Mouse (Mus musculus) brain, adult 2 months (tissue): Measurements from ENCODE around the gene Hoxa9.
A peak's percentile ranks its signal among the peaks of the same experiment; 100 is the strongest.

ENCODE experiments used
- DNase-seq: peaks from one replicate; pipeline ENCODE4 v3.0.0; 2011; ENCODE audit warnings: low read depth, low spot score

Hoxa9 gene

GRCm38 (mm10) chr6:52230516-52231165 lies at the start of gene Hoxa9:
Hoxa9 (minus strand) TSS chr6:52231089.
- DNase-seq: no peak

DNA sequence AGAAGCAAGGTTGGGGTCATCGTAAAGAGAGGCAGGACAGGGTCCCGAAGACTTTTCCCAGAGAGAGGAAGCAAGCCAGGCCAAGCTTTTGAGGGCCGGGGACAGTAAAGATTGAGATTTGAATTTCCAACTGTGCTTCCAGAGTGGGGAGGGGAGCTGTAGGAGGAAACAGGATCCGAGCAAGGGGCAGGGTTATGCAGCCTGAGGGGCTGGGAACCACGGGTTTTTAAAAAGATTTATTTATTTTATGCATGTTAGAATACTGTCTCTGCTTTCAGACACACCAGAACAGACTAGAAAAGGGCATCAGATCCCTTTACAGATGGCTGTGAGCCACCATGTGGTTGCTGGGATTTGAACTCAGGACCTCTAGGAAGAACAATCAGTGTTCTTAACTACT lies 46.0 kb upstream of the Hoxa9 start:
- DNase-seq: no peak

- DNase-seq: no peak
These were observed 45.5 kb upstream of the Hoxa9 start for GRCm38 (mm10) chr6:52276382-52276781.

DNA sequence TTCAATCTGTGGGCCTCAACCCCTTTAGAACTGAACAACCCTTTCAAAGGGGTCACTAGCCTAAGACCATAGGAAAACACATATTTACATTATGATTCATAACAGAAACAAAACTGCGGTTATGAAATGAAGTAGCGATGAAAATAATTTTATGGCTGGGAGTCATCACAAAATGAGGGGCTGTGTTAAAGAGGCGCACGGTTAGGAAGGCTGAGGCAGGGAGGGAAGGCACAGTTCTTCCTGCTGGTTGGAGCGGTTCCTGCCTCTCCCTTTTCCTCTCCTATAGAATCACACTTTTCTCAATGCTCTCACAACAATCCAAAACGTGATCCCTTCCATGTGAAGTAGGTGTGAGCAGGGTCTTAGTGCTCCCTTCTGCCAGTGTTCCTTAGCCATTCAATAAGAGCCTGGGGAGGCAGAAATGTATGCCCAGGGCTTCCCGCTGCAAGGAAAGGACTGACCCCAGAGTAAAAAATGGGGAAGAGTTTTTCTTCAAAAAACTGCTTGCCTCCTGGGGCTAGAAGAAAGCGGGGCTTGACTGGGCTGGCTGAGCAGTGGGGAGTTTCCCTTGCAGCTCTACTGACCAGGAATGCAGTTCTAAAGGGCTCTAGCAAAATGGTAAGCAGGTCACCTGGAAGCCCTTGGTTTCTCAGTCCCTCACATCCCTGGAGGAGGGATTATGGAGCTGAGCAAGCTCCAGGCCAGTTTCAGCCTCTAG lies 44.8 kb upstream of the Hoxa9 start:
- DNase-seq: no peak

DNA sequence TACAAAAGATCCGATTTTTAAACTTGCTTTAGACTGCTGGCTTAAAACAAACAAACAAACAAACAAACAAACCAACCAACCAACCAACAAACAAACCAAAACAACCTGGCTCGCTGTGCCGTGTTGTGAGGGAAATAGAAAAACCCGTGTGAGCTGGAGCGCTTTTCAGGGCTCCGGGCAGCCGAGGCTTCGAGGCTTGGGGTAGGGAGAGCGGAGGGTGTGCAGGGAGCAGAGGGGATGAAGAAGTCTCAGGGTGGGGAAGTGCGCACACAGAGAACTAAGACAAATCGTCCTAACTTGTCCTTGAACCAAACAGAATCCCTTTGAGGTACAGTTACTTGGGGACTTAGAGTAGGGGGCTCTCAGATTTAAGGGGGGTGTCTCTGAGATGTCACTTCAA lies 43.7 kb upstream of the Hoxa9 start:
- no peak for DNase-seq

DNA sequence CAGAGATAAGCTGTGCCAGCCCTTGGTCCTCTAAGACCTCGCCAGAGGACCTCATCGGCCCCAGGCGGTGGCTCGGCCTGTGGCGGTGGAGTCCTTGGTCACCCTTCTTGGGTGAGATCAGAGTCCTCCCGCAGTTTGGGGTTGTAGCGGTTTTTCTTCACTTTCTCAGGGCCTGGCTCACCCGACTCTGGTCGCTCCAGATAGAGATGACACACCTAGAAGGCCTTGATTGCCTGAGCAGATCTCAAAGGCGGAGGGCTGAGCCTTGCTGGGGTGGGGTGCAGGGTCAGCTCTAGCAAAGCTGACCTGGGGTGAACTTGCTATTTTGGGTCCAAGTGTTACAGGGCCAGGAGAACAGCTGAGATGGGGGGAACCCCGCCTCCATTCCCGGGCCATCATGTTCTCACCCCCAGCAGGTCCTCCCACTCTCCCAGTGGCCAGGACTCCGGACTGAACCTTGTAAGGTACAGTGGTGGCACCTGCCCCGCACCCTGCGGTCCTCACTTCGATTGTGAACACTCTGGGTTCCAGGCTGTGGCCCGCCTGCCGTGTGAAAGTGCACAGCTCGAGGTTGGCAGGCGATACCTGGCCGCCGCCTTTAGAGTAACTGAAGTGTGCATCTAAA lies 42.9 kb upstream of the Hoxa9 start:
- no peak for DNase-seq

GRCm38 (mm10) chr6:52272766-52273655 lies 42.1 kb upstream of the Hoxa9 start:
- no peak for DNase-seq

- DNase-seq: peak; percentile 73
These were observed 39.9 kb upstream of the Hoxa9 start for GRCm38 (mm10) chr6:52270494-52271480.

- DNase-seq: no peak
These were observed 37.9 kb upstream of the Hoxa9 start for GRCm38 (mm10) chr6:52268756-52269155.

DNA sequence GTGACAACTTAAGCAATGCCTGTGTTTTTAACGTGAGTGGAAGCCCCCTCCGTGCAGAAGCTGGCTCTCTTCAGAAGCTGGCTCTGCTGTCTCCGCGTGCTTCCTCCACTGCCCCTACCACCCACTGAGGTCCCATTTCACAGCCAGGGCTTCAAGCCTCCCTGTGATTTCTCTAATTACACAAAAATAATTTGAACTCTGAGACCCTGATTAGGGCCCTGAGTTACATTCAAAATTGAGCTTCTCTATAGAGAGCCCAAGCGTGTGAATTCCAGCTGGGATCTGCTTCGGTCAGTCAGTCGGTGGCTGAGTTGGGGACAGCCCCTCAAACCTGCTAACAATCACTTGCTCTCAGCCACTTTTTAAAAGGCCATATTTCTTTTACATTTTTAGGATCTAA lies 37.5 kb upstream of the Hoxa9 start:
- DNase-seq: no peak

GRCm38 (mm10) chr6:52267691-52268090 lies 36.8 kb upstream of the Hoxa9 start:
- DNase-seq: no peak

GRCm38 (mm10) chr6:52267221-52267620 lies 36.3 kb upstream of the Hoxa9 start:
- DNase-seq: no peak

DNA sequence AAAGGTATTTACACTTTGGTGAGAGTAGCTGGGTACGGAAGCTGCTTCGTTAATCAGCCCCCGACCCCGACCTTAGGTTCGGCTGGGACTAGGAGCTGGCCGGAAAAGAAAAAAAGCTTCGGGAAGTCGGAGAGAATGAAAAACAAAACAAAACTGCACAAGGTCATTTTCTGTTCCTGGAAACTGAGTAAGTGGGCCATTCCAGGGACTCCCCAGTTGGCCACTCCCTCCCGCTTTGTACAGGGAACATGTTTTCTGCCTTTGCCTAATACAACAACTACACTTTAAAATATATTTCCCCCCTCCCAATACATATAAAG lies 35.7 kb upstream of the Hoxa9 start:
- DNase-seq: no peak

GRCm38 (mm10) chr6:52265913-52266665 lies 35.2 kb upstream of the Hoxa9 start:
- no peak for DNase-seq

DNA sequence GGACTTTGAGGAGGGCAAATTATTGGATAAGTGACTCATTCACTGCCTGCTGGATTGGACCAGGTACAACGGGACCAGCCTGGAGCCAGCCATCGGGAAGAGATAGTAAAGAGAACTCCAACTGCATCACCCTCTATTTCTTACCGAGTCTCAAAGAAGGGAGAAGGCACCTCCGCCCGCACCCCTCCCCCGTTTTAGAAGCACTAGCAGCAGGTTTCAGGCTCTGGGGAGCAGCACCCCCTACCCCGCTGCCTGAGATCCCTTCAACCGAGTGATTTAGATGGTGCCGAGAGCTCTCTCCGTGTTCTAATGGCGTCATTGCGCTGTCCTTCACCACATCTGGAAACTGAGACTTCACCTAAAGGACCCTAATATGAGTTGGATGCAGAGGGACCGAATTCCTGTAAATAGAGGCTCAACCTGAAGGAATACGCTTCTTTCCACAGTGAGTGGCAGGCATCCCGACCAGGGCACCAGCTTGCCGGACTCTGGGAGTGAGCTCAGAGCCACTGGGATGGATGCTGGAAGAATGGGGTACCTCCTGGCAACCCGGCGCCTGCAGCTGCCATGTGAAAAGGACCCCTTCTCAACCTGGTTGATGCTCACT lies 34.5 kb upstream of the Hoxa9 start:
- DNase-seq: no peak

DNA sequence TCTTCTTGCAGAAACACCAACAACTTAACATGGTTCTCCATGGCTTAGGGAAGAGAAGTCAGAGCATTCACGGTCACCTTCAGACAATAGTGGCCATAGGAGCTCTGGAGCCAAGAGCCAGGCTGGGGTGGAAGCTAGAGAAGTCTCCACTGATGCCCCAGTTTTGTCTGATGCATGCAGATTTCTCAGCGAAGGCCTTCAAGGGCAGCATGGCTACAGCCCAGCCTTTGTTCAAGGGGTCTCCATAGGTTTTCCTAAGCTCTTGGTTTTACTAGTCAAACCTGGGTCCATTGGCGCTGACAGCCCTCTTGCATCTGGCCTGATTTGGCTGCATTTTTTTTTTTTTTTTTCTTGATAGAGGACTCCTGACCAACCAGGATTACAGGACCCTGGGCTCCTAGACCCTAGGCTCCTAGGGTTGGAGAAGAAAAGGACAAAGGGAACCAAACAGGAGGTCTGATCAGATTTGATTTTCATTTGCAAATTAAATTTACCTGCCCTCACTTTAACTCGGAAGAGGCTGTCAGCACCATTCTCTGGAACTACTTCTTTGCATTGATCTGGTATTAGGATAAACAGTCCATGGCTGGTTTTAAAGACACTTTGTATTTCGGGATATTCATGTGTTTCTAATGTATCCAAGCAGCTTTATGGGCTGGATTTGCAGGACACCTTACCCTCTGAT lies 33.4 kb upstream of the Hoxa9 start:
- DNase-seq: no peak

DNA sequence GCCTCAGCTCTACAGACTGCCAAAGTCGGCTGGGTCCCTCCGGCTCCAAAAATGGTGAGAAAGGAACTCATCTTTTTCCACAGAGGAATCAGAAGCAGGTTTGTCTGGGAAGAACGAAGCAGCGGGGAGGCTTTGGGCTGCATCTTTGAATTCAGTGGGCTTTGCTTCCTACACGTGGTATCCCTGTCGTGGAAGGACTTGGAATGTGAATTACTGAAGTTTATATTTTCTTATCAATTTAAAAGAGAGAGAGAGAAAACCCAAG lies 32.4 kb upstream of the Hoxa9 start:
- DNase-seq: no peak

DNA sequence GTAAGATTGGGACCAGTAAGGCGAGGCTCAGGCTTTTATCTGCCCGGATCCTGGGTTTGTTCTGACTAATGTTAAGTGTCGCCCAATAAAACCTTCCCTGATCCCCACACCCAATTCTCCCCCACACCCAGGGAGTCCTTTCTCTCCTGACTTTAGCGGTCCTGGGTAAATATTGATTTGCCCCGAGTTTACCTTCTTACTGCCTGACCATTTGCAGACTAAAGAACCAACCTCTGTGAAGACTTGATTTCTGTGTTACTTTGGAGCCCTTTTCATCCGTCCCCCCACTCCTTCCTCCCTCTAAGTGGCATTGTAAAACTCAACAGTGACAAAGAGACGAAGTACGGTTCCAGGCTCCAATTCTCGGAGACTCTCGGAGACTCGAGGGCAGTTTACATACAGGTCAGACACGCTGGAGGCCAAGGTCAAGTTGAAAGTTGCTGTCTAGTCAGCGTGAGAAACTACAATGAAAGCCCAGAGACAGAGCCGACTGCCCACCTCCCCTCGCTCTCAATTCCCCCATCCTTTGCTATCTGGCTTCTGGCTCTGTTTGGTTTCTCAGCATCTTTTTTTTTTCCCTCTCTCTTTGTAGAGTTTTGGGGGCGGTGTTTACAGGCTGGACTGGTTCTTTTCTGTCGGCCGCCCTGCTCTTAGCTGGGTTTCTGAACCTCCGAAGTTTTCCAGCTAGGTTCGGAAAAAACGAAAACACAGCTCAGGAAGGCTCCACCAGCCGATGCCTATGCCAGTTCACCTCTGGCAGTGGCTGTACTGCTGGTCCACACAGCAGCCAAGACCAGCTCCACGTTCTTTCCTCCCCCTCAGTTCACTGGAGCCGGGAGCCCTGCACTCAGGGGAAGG lies 31.8 kb upstream of the Hoxa9 start:
- no peak for DNase-seq
